Mouse (Mus musculus) heart, embryonic 12.5 days (tissue): ENCODE results near the gene Fbf1. TPM values are rescaled to one million over a fixed set of nuclear protein-coding genes. Genes with fewer than 3 reads are reported as not detected.

Experiments
- ATAC-seq: fragments of 200-750 bp; cut with Nextera tagmentation; 2 replicates; pipeline ENCODE4 v1.8.0; 2017; ENCODE audit warnings: moderate TSS enrichment, moderate library complexity; ENCODE audit not compliant: insufficient number of reproducible peaks, low FRiP score
- H3K27ac ChIP-seq: fragments of 300-500 bp; sonication (generic); 2 replicates; pipeline ENCODE4 v1.5.1; 2016; ENCODE audit warnings: mild to moderate bottlenecking, moderate library complexity; ENCODE audit not compliant: poor library complexity, severe bottlenecking
- H3K27me3 ChIP-seq: fragments of 300-500 bp; sonication (generic); replicated peaks from 2 replicates; pipeline ENCODE4 v1.6.1; 2016; ENCODE audit warnings: mild to moderate bottlenecking, moderate library complexity
- H3K36me3 ChIP-seq: fragments of 300-500 bp; sonication (generic); 2 replicates; pipeline ENCODE4 v1.6.1; 2016; ENCODE audit warnings: mild to moderate bottlenecking, moderate library complexity
- H3K4me1 ChIP-seq: fragments of 300-500 bp; sonication (generic); replicated peaks from 2 replicates; pipeline ENCODE4 v1.6.1; 2016; ENCODE audit warnings: mild to moderate bottlenecking
- H3K4me2 ChIP-seq: fragments of 300-500 bp; sonication (generic); 2 replicates; pipeline ENCODE4 v1.6.1; 2016; ENCODE audit warnings: mild to moderate bottlenecking, moderate library complexity
- H3K4me3 ChIP-seq: fragments of 300-500 bp; sonication (generic); 2 replicates; pipeline ENCODE4 v1.5.1; 2016; ENCODE audit warnings: mild to moderate bottlenecking
- H3K9ac ChIP-seq: fragments of 300-500 bp; sonication (generic); 2 replicates; pipeline ENCODE4 v1.6.1; 2016; ENCODE audit warnings: mild to moderate bottlenecking, moderate library complexity
- H3K9me3 ChIP-seq: fragments of 300-500 bp; sonication (generic); replicated peaks from 2 replicates; pipeline ENCODE4 v1.6.1; 2016; ENCODE audit warnings: mild to moderate bottlenecking, moderate library complexity
- WGBS: fragments of 180-500 bp; shearing (Covaris S2); methylation state at CpG from one replicate; pipeline ENCODE4 v1.1.7; 2016; 5-methylcytosine and 5-hydroxymethylcytosine counted together
- polyA plus RNA-seq: library from polyadenylated mRNA; unstranded; fragments of >200 nt; fragmentation: Nextera tagmentation; extraction: Ambion mirVana; gene quantifications from 2 replicates; pipeline ENCODE4 v1.2.1, GENCODE M21; 2016

Fbf1 gene
- polyA plus RNA-seq, 1 experiment from 2014 or later = 37.5 TPM

DNA sequence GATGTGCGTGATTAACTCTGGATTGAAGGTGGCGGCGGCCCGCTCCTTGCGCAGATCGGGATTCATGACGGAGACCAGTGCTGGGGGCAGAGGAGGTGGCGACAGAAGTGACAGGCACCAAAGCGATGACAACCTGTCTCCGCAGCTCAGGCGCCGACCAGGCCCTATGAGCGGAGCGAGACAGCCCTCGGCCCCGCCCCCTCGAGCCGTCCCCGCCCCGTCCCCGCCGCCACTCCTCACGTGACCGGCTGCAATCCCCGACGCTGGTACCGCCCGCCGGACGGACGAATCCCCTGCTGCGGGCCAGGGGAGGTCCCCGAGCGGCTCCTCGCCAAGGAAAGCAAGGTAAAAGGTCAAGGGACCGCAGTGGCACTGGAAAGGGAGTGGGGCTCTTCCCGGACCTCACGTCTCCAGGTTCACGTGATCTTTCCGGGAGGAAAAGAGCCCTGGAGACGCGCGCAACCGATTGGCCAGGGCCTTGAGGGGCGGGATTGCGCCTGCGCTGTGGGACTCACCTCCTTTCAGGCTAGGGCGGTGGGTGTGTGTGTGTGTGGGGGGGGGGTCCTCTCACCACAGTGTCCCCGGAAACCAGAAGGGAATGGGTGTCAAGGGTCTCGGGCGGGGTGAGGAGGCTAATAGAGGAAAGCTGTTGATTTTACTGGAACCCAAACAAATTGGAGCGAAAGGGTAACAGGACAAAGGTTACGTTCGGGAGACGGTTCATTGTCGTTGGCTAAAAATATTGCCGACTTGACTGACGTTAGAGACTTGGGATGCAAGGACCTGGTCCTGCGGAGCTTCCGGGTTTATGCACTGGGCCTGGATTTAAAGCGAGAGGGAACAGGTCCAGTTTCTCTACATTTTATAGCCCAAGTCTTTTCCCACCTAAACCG, 30.9 kb upstream of the Fbf1 start, which contains the start of the genes Ten1 and Acox1:
Gene Ten1 (plus strand): TSS at position 217 of the 893 bp plus-strand sequence.
Gene Acox1 (minus strand): TSS at position 407 of the 893 bp plus-strand sequence.
- H3K27me3 ChIP-seq = no peaks in the 10 kb centered on the region
- peaks cover 12% of the 10 kb centered on the region for H3K4me1 ChIP-seq
- H3K4me3 ChIP-seq = peak within 1 kb of the TSS; percentile 86
- H3K27ac ChIP-seq = peak within 1 kb of the TSS; percentile 95
- no peaks in the 10 kb centered on the region for H3K9me3 ChIP-seq
- H3K9ac ChIP-seq = peak within 1 kb of the TSS; percentile 93
- peaks cover 17% of the 10 kb centered on the region for H3K36me3 ChIP-seq
- WGBS = under 1% methylated on average over 52 of the region's 62 CpGs
- peak within 1 kb of the TSS; percentile 94 for H3K4me2 ChIP-seq
- peak; percentile 98 for ATAC-seq

DNA sequence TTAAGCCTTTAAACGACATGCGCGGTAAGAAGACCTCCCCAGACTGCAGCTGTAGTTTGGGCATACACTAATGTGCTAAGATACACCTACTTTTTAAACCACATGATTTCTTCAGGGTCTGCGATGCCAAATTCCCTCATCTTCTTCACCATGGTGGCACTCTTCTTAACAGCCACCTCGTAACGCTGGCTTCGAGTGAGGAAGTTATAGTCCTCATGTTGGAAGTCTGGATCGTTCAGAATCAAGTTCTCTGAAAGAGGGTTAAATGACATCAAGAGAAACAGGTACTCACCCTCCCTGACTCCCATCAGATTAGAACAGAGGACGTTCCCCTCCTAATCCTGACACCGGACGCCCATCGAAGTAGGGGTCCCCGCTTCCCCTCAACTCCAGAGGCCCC, 30.2 kb upstream of the Fbf1 start:
- ATAC-seq = no peak
- Histone ChIP-seq H3K9ac (peak overlapping the region; percentile 93), H3K4me1 (peaks cover 12% of the 10 kb centered on the region), H3K4me3 (peak overlapping the region; percentile 86), H3K4me2 (peak overlapping the region; percentile 94), H3K9me3 (no peaks in the 10 kb centered on the region), H3K27ac (peak overlapping the region; percentile 95), H3K27me3 (no peaks in the 10 kb centered on the region), H3K36me3 (peaks cover 13% of the 10 kb centered on the region)
- WGBS = 21% methylated on average over 13 of the region's 13 CpGs

DNA sequence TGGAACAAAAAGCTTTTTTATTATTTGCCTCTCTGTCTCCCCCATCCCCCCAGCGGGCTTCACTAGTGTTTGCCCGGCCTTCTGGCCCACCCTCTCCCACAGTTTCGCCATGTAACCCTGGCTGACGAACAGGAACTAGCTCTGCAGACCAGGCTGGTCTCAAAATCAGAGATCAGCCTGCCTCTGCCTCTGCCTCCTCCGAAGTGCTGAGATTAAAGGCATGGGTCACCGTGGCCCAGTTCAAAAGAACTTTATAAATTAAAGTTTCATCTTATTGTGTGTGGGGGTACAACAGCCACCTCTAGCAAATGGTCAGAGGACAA, 29.6 kb upstream of the Fbf1 start:
- 90% methylated on average over 6 of the region's 6 CpGs for WGBS
- Histone ChIP-seq H3K4me1 (peaks cover 12% of the 10 kb centered on the region), H3K4me2 (peak overlapping the region; percentile 94), H3K4me3 (peak overlapping the region; percentile 6; the same call in 1 of the 2 replicates), H3K27ac (no peak overlapping the region), H3K9me3 (no peaks in the 10 kb centered on the region), H3K36me3 (peaks cover 13% of the 10 kb centered on the region), H3K27me3 (no peaks in the 10 kb centered on the region), H3K9ac (no peak overlapping the region)
- no peak for ATAC-seq

DNA sequence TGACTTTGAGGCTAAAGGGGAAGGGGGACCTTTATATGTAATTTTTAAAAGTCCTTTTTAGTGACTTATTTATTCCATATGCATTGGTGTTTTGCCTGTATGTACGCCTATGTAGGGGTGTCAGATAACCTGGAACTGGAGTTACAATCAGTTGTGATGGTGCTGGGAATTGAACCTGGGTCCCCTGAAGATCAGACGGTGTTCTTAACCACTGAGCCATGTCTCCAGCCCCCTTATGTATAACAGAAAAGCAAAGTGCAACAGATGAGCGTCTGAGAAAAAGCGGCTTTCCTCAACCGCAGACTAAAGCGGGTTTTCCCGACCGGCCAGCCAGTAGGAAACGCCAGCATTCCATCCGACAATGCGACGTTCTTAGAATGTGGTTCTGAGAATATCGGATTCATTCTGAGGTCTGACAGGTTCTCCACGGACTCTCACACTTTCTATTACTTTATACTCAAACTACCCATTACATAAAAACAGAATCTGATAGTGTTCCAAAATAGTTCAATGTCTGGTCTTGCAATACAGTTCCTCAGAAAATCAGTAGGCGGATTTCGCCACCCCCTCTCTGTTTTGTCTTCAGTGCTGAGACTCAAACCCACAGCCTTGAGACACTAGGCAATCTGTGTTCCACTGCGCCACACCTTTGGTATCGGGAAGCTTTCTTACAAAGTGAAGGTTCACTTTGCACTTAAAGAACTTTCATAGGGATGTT, 29.1 kb upstream of the Fbf1 start:
- peak overlapping the region; percentile 94 for H3K4me2 ChIP-seq
- H3K9me3 ChIP-seq = no peaks in the 10 kb centered on the region
- no peak overlapping the region for H3K27ac ChIP-seq
- no peak overlapping the region for H3K4me3 ChIP-seq
- H3K9ac ChIP-seq = no peak overlapping the region
- H3K36me3 ChIP-seq = peaks cover 13% of the 10 kb centered on the region
- peaks cover 12% of the 10 kb centered on the region for H3K4me1 ChIP-seq
- H3K27me3 ChIP-seq = no peaks in the 10 kb centered on the region
- no peak for ATAC-seq
- WGBS = 94% methylated on average over 18 of the region's 18 CpGs

DNA sequence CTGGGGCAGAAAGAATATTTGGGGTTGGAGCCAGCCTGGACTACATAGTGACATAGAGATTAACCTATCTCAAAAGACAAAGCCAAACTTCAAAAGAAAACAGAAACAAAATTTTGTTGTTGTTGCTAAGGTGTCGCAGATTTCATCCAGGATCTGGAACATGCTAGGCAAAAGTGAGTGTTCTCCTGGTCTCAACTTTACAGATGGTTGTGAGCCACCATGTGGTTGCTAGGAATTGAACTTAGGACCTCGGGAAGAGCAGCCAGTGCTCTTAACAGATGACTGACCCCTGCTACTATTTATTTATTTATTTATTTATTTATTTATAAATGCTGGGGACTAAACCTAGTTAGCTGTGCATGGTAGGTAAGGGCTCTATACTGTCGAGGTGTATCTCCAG, 28.4 kb upstream of the Fbf1 start:
- WGBS = 86% methylated on average over 3 of the region's 3 CpGs
- no peak overlapping the region for H3K9ac ChIP-seq
- H3K4me2 ChIP-seq = no peak overlapping the region
- H3K36me3 ChIP-seq = peaks cover 18% of the 10 kb centered on the region
- H3K4me3 ChIP-seq = no peak overlapping the region
- H3K9me3 ChIP-seq = no peaks in the 10 kb centered on the region
- H3K27me3 ChIP-seq = no peaks in the 10 kb centered on the region
- H3K27ac ChIP-seq = no peak overlapping the region
- ATAC-seq = no peak
- H3K4me1 ChIP-seq = peaks cover 12% of the 10 kb centered on the region

DNA sequence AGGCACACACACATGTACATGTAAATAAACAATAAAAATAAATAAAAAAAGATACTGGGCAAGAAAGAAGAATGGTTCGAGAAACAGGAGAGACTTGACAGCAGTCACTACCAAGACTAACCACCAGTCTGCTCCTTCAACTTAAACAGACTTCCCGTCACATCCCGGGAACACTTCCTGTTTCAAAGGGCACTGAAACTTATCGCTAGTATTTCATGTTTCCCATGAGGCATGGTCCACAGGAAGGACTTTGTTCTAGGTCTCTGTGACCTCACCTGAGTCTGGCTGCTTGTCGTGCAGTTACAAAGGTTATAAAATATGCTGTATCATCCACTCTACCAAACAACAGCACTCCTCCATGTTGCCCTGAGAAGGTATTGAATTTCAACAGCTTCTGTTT, 27.3 kb upstream of the Fbf1 start:
- Histone ChIP-seq H3K27me3 (no peaks in the 10 kb centered on the region), H3K4me2 (no peak overlapping the region)
- 58% methylated on average over 5 of the region's 5 CpGs for WGBS

DNA sequence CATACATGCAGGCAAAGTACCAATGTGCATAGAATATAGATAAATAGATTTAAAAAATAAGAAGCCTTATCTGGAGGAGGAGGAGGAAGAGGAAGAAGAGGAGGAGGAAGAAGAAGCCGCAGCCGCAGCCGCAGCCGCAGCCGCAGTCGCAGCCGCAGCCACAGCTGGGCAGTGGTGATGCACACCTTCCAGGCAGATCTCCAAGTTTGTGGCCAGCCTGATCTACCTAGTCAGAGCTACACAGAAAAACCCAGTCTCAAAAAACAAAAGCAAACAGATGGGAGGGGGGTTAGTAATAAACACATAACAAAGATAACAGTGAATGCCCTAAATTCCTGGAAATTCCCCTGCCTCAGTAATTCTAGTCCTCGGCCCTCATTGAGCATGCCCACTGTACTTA, 26.7 kb upstream of the Fbf1 start:
- H3K9me3 ChIP-seq = no peaks in the 10 kb centered on the region
- H3K4me3 ChIP-seq = no peak overlapping the region
- H3K4me2 ChIP-seq = no peak overlapping the region
- H3K36me3 ChIP-seq = peaks cover 32% of the 10 kb centered on the region
- H3K4me1 ChIP-seq = peaks cover 11% of the 10 kb centered on the region
- no peaks in the 10 kb centered on the region for H3K27me3 ChIP-seq
- ATAC-seq = no peak
- 89% methylated on average over 8 of the region's 8 CpGs for WGBS
- no peak overlapping the region for H3K27ac ChIP-seq
- H3K9ac ChIP-seq = no peak overlapping the region

More for the DNA sequence above, 27.3 kb upstream of the Fbf1 start:
- no peak overlapping the region for H3K9ac ChIP-seq
- no peak overlapping the region for H3K27ac ChIP-seq
- no peaks in the 10 kb centered on the region for H3K9me3 ChIP-seq
- peaks cover 12% of the 10 kb centered on the region for H3K4me1 ChIP-seq
- peaks cover 26% of the 10 kb centered on the region for H3K36me3 ChIP-seq
- no peak overlapping the region for H3K4me3 ChIP-seq
- ATAC-seq = no peak

DNA sequence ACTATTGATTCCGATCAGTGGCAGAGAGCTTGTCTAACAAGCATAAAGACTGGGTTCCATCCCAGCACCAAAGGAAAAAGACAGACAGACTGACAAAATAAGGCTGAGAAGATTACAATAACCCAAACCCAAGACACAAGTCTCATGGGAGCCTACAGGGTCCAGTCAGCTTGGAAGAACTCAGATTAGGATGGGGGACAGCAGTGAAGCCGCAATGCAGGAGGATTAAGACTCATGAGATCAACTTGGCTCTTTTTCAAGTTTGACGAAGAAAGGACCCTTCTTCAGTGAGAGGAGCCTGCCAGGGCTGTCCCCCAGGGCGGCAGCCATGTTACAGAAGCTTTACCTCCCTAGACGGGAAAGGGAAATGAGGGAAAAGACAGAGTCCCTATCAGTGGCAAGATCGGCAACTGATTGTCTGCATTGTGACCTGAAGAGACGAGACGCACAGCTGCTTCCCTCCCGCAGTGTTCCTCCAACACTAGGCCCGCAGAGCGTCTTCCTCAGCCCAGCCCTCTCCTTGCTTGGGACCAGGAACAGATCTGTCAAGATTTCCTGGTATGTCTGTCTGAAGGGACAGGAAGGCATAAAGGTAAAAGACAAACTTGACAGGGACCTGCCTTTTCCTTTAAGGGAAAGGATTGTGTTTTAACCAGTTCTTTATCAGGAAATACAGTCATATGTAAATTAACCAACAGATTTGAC, 19.4 kb upstream of the Fbf1 start:
- H3K9ac ChIP-seq = no peak overlapping the region
- no peak overlapping the region for H3K4me3 ChIP-seq
- peaks cover 66% of the 10 kb centered on the region for H3K36me3 ChIP-seq
- 54% methylated on average over 11 of the region's 11 CpGs for WGBS
- peaks cover 14% of the 10 kb centered on the region; the same call in 1 of the 2 replicates for H3K4me1 ChIP-seq
- no peak for ATAC-seq
- H3K4me2 ChIP-seq = no peak overlapping the region
- no peaks in the 10 kb centered on the region for H3K27me3 ChIP-seq
- H3K27ac ChIP-seq = no peak overlapping the region
- H3K9me3 ChIP-seq = no peaks in the 10 kb centered on the region

DNA sequence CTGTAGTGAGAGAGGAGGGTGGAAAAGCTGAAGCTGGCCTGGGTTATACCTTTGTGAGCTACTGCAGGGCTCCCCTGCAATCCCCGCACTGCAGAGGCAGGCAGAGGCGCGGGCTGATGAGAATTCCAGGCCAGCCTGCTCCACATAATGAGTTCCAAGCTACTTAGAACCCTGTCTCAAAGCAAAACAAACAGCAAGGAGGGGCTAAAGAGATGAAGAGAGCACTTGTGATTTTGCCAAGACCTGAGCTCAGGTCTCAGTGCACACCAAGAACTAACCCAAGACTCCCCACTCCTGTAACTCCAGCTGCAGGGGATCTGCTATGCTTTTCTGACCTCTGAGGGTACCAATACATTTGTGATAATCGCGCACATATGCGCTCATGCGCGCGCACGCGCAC, 18.4 kb upstream of the Fbf1 start:
- Histone ChIP-seq H3K36me3 (peaks cover 72% of the 10 kb centered on the region), H3K9me3 (no peaks in the 10 kb centered on the region), H3K4me2 (no peak overlapping the region), H3K27ac (no peak overlapping the region), H3K27me3 (no peaks in the 10 kb centered on the region), H3K4me3 (no peak overlapping the region), H3K4me1 (peaks cover 14% of the 10 kb centered on the region; the same call in 1 of the 2 replicates), H3K9ac (no peak overlapping the region)
- ATAC-seq = no peak
- WGBS = 92% methylated on average over 11 of the region's 11 CpGs

DNA sequence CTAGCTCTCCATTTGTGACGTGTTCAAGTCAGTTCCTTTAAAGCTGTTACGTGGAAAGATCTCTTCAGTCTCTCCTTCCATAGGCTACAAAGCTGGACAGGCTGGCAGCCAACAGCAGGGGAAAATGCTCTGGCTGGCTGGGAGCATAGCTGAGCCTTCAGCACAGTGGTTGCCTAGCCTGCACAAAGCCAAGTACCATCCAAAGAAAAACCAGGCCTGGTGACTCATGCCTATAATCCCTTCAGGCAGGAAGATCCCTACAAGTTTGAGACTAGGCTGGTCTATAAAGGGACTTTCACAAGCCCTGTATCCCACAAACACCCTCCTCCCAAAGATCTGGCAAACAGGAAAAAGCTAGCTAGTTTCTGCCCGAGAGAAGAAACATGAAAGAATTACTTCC, 17.9 kb upstream of the Fbf1 start:
- peaks cover 14% of the 10 kb centered on the region; the same call in 1 of the 2 replicates for H3K4me1 ChIP-seq
- H3K27ac ChIP-seq = no peak overlapping the region
- no peak overlapping the region for H3K4me3 ChIP-seq
- H3K9ac ChIP-seq = no peak overlapping the region
- H3K9me3 ChIP-seq = no peaks in the 10 kb centered on the region
- WGBS = 69% methylated on average over 3 of the region's 3 CpGs
- H3K4me2 ChIP-seq = no peak overlapping the region
- ATAC-seq = no peak
- H3K27me3 ChIP-seq = no peaks in the 10 kb centered on the region
- H3K36me3 ChIP-seq = peaks cover 70% of the 10 kb centered on the region
